Mouse (Mus musculus): Measurements from ENCODE around the gene Slc35c2.

The Slc35c2 gene

GRCm38 (mm10) chr2:165287202-165287984, at the start of gene Slc35c2:
TSS of gene Slc35c2 (minus strand) at chr2:165287869.
- peak; percentile 96 for DNase-seq (ENCODE audit: low spot score)

GRCm38 (mm10) chr2:165337191-165337590, 49.5 kb upstream of the Slc35c2 start:
- DNase-seq (ENCODE audit: low spot score): peak; percentile 87

GRCm38 (mm10) chr2:165332610-165333210, 45.0 kb upstream of the Slc35c2 start:
- no peak for DNase-seq (ENCODE audit: low spot score)

GRCm38 (mm10) chr2:165329703-165330102, 42.0 kb upstream of the Slc35c2 start:
- DNase-seq (ENCODE audit: low spot score): no peak

- no peak for DNase-seq (ENCODE audit: low spot score)
Measured at GRCm38 (mm10) chr2:165328746-165329145, 41.1 kb upstream of the Slc35c2 start.

- DNase-seq (ENCODE audit: low spot score): no peak
Measured at GRCm38 (mm10) chr2:165327386-165327785, 39.7 kb upstream of the Slc35c2 start.

- DNase-seq (ENCODE audit: low spot score): peak; percentile 98
Measured at GRCm38 (mm10) chr2:165326304-165327190, 38.9 kb upstream of the Slc35c2 start, which contains the start of gene Elmo2. TSS of gene Elmo2 (minus strand) at chr2:165326479.

- DNase-seq (ENCODE audit: low spot score): peak; percentile 37
Measured at GRCm38 (mm10) chr2:165325521-165326303, 38.0 kb upstream of the Slc35c2 start.

- DNase-seq (ENCODE audit: low spot score): no peak
Measured at GRCm38 (mm10) chr2:165323928-165324327, 36.3 kb upstream of the Slc35c2 start.

GRCm38 (mm10) chr2:165323484-165323883, 35.8 kb upstream of the Slc35c2 start:
- no peak for DNase-seq (ENCODE audit: low spot score)

- DNase-seq (ENCODE audit: low spot score): no peak
Measured at GRCm38 (mm10) chr2:165321981-165322735, 34.5 kb upstream of the Slc35c2 start.

- no peak for DNase-seq (ENCODE audit: low spot score)
Measured at GRCm38 (mm10) chr2:165321381-165321888, 33.8 kb upstream of the Slc35c2 start.

- DNase-seq (ENCODE audit: low spot score): no peak
Measured at GRCm38 (mm10) chr2:165320531-165321150, 33.0 kb upstream of the Slc35c2 start.

GRCm38 (mm10) chr2:165319503-165319902, 31.8 kb upstream of the Slc35c2 start:
- DNase-seq (ENCODE audit: low spot score): no peak

- no peak for DNase-seq (ENCODE audit: low spot score)
Measured at GRCm38 (mm10) chr2:165318941-165319340, 31.3 kb upstream of the Slc35c2 start.

- DNase-seq (ENCODE audit: low spot score): no peak
Measured at GRCm38 (mm10) chr2:165317621-165318263, 30.1 kb upstream of the Slc35c2 start.

- DNase-seq (ENCODE audit: low spot score): peak; percentile 97
Measured at GRCm38 (mm10) chr2:165316837-165317473, 29.3 kb upstream of the Slc35c2 start.

GRCm38 (mm10) chr2:165316204-165316603, 28.5 kb upstream of the Slc35c2 start:
- DNase-seq (ENCODE audit: low spot score): no peak

GRCm38 (mm10) chr2:165314197-165314596, 26.5 kb upstream of the Slc35c2 start:
- DNase-seq (ENCODE audit: low spot score): no peak

Measured in embryo, embryonic 10.5 days (tissue).